ENCODE assay signal across 13 mouse cellular contexts in the genomic region with DNA sequence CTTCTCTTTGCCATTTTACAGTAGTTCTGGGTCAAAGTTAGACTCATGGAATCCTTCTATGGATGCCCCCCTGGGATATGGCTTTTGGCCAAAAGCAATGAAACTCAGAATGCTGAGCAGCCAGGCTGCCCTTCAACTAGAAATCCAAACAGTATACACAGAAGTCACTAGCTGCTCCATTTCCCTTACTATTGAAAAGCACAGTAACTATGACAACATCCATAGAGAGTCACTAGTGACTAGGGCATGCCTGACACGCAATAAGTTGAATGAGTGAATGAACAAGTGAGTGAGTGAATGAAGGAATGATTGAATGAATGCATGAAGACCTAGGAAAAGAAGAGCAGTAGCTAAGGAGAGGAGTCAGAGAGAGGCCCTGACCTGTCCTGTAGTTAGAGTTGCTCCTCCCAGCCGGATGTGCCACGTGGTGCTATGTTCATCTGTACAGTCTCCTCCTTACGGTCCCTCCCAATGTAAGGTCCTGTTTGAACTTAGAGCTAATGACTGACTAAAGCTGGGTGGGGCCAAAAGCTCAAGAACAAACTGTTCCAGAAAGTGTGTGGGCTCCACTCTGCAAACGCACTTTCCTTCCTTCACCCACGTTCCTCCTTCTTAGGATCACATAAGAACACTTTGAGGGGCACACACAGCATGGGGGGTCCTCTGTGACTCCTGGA. TPM values are rescaled to one million over a fixed set of nuclear protein-coding genes. Genes with fewer than 3 reads are reported as not detected.
DNase-seq lines count a peak whose midpoint lies in the region; ATAC-seq and TF ChIP-seq lines count a peak whose summit lies in the region.
"Had no signal": no experiment of that assay in that cellular context is flagged by ENCODE, and none has a peak within 500 bp of the region (broad histone marks: within the 10 kb centered on the region; RNA-seq: fewer than 3 reads in every experiment).

No protein-coding gene starts in this region.

- no peak for TF ChIP-seq CTCF in hindbrain, postnatal 0 days (IDR thresholded peaks at IDR 0.05; ENCODE audit: low read depth)

- no peak overlapping the region for H3K4me2 ChIP-seq in hindbrain, postnatal 0 days (ENCODE audit: low read depth, low read length)
- no peak overlapping the region for H3K4me2 ChIP-seq in hindbrain, embryonic 11.5 days (replicated peaks; ENCODE audit: low read depth, low read length)
- H3K4me2 ChIP-seq in intestine, embryonic 14.5 days (ENCODE audit: low read length): no peak overlapping the region
- H3K4me2 ChIP-seq in forebrain, embryonic 13.5 days: no peak overlapping the region
- H3K4me2 ChIP-seq: limb, embryonic 12.5 days had no signal

- 83% methylated on average over 6 of the region's 6 CpGs for WGBS in hindbrain, postnatal 0 days
- 89% methylated on average over 6 of the region's 6 CpGs for WGBS in hindbrain, embryonic 11.5 days
- WGBS in intestine, embryonic 14.5 days: 70% methylated on average over 6 of the region's 6 CpGs
- 91% methylated on average over 6 of the region's 6 CpGs for WGBS in midbrain, embryonic 10.5 days
- WGBS in forebrain, embryonic 13.5 days: 89% methylated on average over 6 of the region's 6 CpGs

- no peaks in the 10 kb centered on the region for H3K27me3 ChIP-seq in hindbrain, postnatal 0 days (ENCODE audit: insufficient read depth, low read length)
- H3K27me3 ChIP-seq in hindbrain, embryonic 11.5 days (ENCODE audit: control insufficient read depth, insufficient read depth, low read length): no peaks in the 10 kb centered on the region
- H3K27me3 ChIP-seq in intestine, embryonic 14.5 days (replicated peaks; ENCODE audit: control insufficient read depth, insufficient read depth, low read length): no peaks in the 10 kb centered on the region
- no peaks in the 10 kb centered on the region for H3K27me3 ChIP-seq in midbrain, embryonic 10.5 days (ENCODE audit: low read depth, poor library complexity, severe bottlenecking)
- no peaks in the 10 kb centered on the region for H3K27me3 ChIP-seq in forebrain, embryonic 13.5 days
- H3K27me3 ChIP-seq: limb, embryonic 12.5 days had no signal

- H3K9ac ChIP-seq in hindbrain, postnatal 0 days (replicated peaks; ENCODE audit: low read length): no peak overlapping the region
- no peak overlapping the region for H3K9ac ChIP-seq in hindbrain, embryonic 11.5 days (ENCODE audit: low read depth, low read length)
- H3K9ac ChIP-seq in intestine, embryonic 14.5 days (ENCODE audit: low read length): no peak overlapping the region
- H3K9ac ChIP-seq in forebrain, embryonic 13.5 days: no peak overlapping the region
- H3K9ac ChIP-seq: limb, embryonic 12.5 days had no signal

- no peak for ATAC-seq in hindbrain, postnatal 0 days
- ATAC-seq in hindbrain, embryonic 11.5 days (ENCODE audit: low FRiP score): no peak
- ATAC-seq in intestine, embryonic 14.5 days (replicated peaks; ENCODE audit: low FRiP score, low TSS enrichment, low read depth): peak; percentile 93
- ATAC-seq in forebrain, embryonic 13.5 days: no peak
- ATAC-seq: forebrain, embryonic 16.5 days; hindbrain, embryonic 16.5 days had no signal

- no peaks in the 10 kb centered on the region for H3K36me3 ChIP-seq in hindbrain, postnatal 0 days (ENCODE audit: insufficient read depth, low read length)
- H3K36me3 ChIP-seq in hindbrain, embryonic 11.5 days (ENCODE audit: control insufficient read depth, insufficient read depth, low read length): no peaks in the 10 kb centered on the region
- no peaks in the 10 kb centered on the region for H3K36me3 ChIP-seq in intestine, embryonic 14.5 days (ENCODE audit: control insufficient read depth, insufficient read depth, low read length)
- H3K36me3 ChIP-seq in midbrain, embryonic 10.5 days: no peaks in the 10 kb centered on the region
- H3K36me3 ChIP-seq in forebrain, embryonic 13.5 days (ENCODE audit: poor library complexity, severe bottlenecking): no peaks in the 10 kb centered on the region
- H3K36me3 ChIP-seq: limb, embryonic 12.5 days had no signal

- peak; percentile 4 for DNase-seq in hindbrain, postnatal 0 days (ENCODE audit: low spot score)
- DNase-seq in hindbrain, embryonic 11.5 days (ENCODE audit: low spot score): no peak
- DNase-seq in intestine, embryonic 14.5 days (ENCODE audit: low spot score): no peak
- peak; percentile 43 for DNase-seq in kidney, postnatal 10 days
- peak; percentile 41 for DNase-seq in lung, postnatal 25 days (ENCODE audit: low spot score)
- no peak for DNase-seq in midbrain, embryonic 10.5 days (ENCODE audit: low spot score)
- DNase-seq in neural tube, embryonic 10.5 days (ENCODE audit: extremely low spot score, low spot score): no peak
- DNase-seq: cerebellum, adult 11 months; spleen, adult 18-20 months had no signal

- H3K27ac ChIP-seq in hindbrain, postnatal 0 days: no peak overlapping the region
- no peak overlapping the region for H3K27ac ChIP-seq in hindbrain, embryonic 11.5 days (ENCODE audit: low read depth, low read length)
- no peak overlapping the region for H3K27ac ChIP-seq in intestine, embryonic 14.5 days (ENCODE audit: low read depth)
- no peak overlapping the region for H3K27ac ChIP-seq in midbrain, embryonic 10.5 days (replicated peaks)
- H3K27ac ChIP-seq in forebrain, embryonic 13.5 days: no peak overlapping the region
- H3K27ac ChIP-seq: limb, embryonic 12.5 days had no signal

- H3K4me1 ChIP-seq in hindbrain, postnatal 0 days (ENCODE audit: insufficient read depth, low read length): no peaks in the 10 kb centered on the region
- H3K4me1 ChIP-seq in hindbrain, embryonic 11.5 days (replicated peaks; ENCODE audit: control insufficient read depth, insufficient read depth, low read length): no peaks in the 10 kb centered on the region
- no peaks in the 10 kb centered on the region for H3K4me1 ChIP-seq in intestine, embryonic 14.5 days (replicated peaks; ENCODE audit: control insufficient read depth, insufficient read depth, low read length)
- H3K4me1 ChIP-seq in midbrain, embryonic 10.5 days: no peaks in the 10 kb centered on the region
- H3K4me1 ChIP-seq in forebrain, embryonic 13.5 days: no peaks in the 10 kb centered on the region
- H3K4me1 ChIP-seq: limb, embryonic 12.5 days had no signal

- H3K9me3 ChIP-seq in hindbrain, postnatal 0 days (ENCODE audit: low read length): no peaks in the 10 kb centered on the region
- H3K9me3 ChIP-seq in hindbrain, embryonic 11.5 days (ENCODE audit: control insufficient read depth, low read length): no peaks in the 10 kb centered on the region
- H3K9me3 ChIP-seq in intestine, embryonic 14.5 days (ENCODE audit: control insufficient read depth, low read length): no peaks in the 10 kb centered on the region
- H3K9me3 ChIP-seq in midbrain, embryonic 10.5 days (replicated peaks): no peaks in the 10 kb centered on the region
- no peaks in the 10 kb centered on the region; the same call in 1 of the 2 replicates for H3K9me3 ChIP-seq in forebrain, embryonic 13.5 days (replicated peaks)
- H3K9me3 ChIP-seq: limb, embryonic 12.5 days had no signal

- no peak overlapping the region for H3K4me3 ChIP-seq in hindbrain, postnatal 0 days (ENCODE audit: low read length)
- H3K4me3 ChIP-seq in hindbrain, embryonic 11.5 days (ENCODE audit: low read depth, low read length): no peak overlapping the region
- H3K4me3 ChIP-seq in intestine, embryonic 14.5 days (ENCODE audit: low read depth, low read length): no peak overlapping the region
- no peak overlapping the region for H3K4me3 ChIP-seq in midbrain, embryonic 10.5 days
- no peak overlapping the region for H3K4me3 ChIP-seq in forebrain, embryonic 13.5 days
- H3K4me3 ChIP-seq: limb, embryonic 12.5 days had no signal

RNA-seq across cellular contexts. Expression of a gene that starts 22.1 kb away (rescaled TPM):
- total RNA-seq in hindbrain, postnatal 0 days (2014; rRNA removed): 3.8 and 7.7 TPM in 2 replicates
- 6.0 and 6.4 TPM in 2 replicates for polyA plus RNA-seq in hindbrain, postnatal 0 days (2015; fragmentation: Nextera tagmentation; extraction: Ambion mirVana)
- 2.1 and 3.0 TPM in 2 replicates for polyA plus RNA-seq in hindbrain, embryonic 11.5 days (2014; fragmentation: Nextera tagmentation; extraction: Ambion mirVana)
- polyA plus RNA-seq in intestine, embryonic 14.5 days (2014; fragmentation: Nextera tagmentation; extraction: Ambion mirVana): 21.8 and 23.6 TPM in 2 replicates
- polyA plus RNA-seq in midbrain, embryonic 10.5 days (2016; fragmentation: Nextera tagmentation; extraction: Ambion mirVana): 1.8 and 1.9 TPM in 2 replicates
- 6.8 and 8.1 TPM in 2 replicates for polyA plus RNA-seq in forebrain, embryonic 13.5 days (2015; fragmentation: Nextera tagmentation; extraction: Ambion mirVana)

Comparison
In these comparisons a context has a peak if more than half of its experiments do, and no peak if none do; other contexts are left out.
1. DNase-seq: peak in hindbrain, postnatal 0 days (single experiment), kidney, postnatal 10 days (single experiment) and lung, postnatal 25 days (single experiment); none in hindbrain, embryonic 11.5 days (single experiment), intestine, embryonic 14.5 days (single experiment), midbrain, embryonic 10.5 days (single experiment) and neural tube, embryonic 10.5 days (single experiment).